Mouse (Mus musculus): ENCODE measurements around the gene Cideb. TPM values are rescaled to one million over a fixed set of nuclear protein-coding genes. Genes with fewer than 3 reads are reported as not detected.

Cideb gene
- polyA plus RNA-seq, 1 experiment = not detected

DNA sequence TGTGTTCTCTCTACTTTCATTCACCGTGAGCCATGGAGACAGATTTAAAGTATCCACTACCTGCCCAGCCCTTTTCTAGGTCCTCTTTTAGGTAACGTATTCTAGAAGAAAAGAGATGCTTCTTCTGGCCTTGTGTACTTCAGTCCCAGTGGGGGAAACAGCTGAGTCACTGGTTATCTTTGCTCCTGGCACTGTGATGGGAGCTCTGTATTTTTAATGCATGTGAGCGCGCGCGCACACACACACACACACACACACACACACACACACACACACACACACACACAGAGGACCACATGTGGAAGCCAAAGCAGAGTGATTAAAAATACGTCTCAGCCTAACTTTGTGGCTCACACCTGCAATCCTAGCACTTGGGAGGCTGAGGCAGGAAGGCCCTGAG lies 34.8 kb downstream of the Cideb start:
- H3K27me3 ChIP-seq (ENCODE audit: control insufficient read depth, insufficient read depth, low read length, poor library complexity, severe bottlenecking) = no peaks in the 10 kb centered on the region
- H3K36me3 ChIP-seq (ENCODE audit: control insufficient read depth, insufficient read depth, low read length, poor library complexity, severe bottlenecking) = peaks cover 4% of the 10 kb centered on the region
- H3K4me1 ChIP-seq (ENCODE audit: control insufficient read depth, insufficient read depth, low read length) = no peaks in the 10 kb centered on the region
- no peak for TF ChIP-seq POLR2A (IDR thresholded peaks at IDR 0.05; ENCODE audit: insufficient read depth, low read length)
- no peak for TF ChIP-seq EP300 (IDR thresholded peaks at IDR 0.05; ENCODE audit: insufficient read depth, low read depth, low read length)
- TF ChIP-seq CTCF (IDR thresholded peaks at IDR 0.05; ENCODE audit: low read depth, low read length) = no peak
- H3K4me3 ChIP-seq (ENCODE audit: low read depth, low read length) = no peak overlapping the region
- H3K9ac ChIP-seq (ENCODE audit: low read depth, poor library complexity, severe bottlenecking) = no peak overlapping the region
- H3K9me3 ChIP-seq (replicated peaks; ENCODE audit: control insufficient read depth, insufficient read depth, low read length, poor library complexity, severe bottlenecking) = no peaks in the 10 kb centered on the region
- no peak overlapping the region for H3K27ac ChIP-seq (ENCODE audit: insufficient read depth, low read length)

DNA sequence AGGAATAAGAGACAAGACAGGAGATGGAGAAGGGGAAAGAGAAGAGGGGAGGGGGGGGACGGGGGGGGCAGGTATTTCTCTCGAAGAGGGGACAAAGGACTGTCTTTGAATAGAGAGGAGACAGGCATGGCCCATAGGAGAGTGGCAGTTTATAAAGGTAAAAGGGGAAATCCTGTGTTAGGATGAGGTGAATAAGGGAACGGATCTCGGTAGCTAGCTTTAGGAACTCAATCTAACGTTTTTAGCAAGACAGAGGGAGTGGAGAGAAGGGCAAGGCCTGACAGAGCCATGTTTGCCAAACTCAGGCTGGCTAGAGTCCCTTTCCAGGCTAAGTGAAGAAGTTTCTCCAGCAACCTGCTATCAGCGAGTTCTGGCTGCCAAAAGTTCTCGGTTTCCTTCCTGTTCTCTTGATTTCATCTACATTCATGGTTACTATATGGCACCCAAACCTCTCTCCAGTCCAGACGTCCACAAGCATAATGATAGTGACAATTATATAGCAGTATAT lies 35.8 kb downstream of the Cideb start:
- no peak for TF ChIP-seq CTCF (IDR thresholded peaks at IDR 0.05; ENCODE audit: low read depth, low read length)
- no peak for TF ChIP-seq POLR2A (IDR thresholded peaks at IDR 0.05; ENCODE audit: insufficient read depth, low read length)
- no peak for TF ChIP-seq EP300 (IDR thresholded peaks at IDR 0.05; ENCODE audit: insufficient read depth, low read depth, low read length)
- no peaks in the 10 kb centered on the region for H3K4me1 ChIP-seq (ENCODE audit: control insufficient read depth, insufficient read depth, low read length)
- peak overlapping the region; percentile 46; the same call in 1 of the 2 replicates for H3K27ac ChIP-seq (ENCODE audit: insufficient read depth, low read length)
- H3K36me3 ChIP-seq (ENCODE audit: control insufficient read depth, insufficient read depth, low read length, poor library complexity, severe bottlenecking) = peaks cover 12% of the 10 kb centered on the region
- no peaks in the 10 kb centered on the region for H3K9me3 ChIP-seq (replicated peaks; ENCODE audit: control insufficient read depth, insufficient read depth, low read length, poor library complexity, severe bottlenecking)
- H3K27me3 ChIP-seq (ENCODE audit: control insufficient read depth, insufficient read depth, low read length, poor library complexity, severe bottlenecking) = no peaks in the 10 kb centered on the region
- peak overlapping the region; percentile 25; the same call in 1 of the 2 replicates for H3K4me3 ChIP-seq (ENCODE audit: low read depth, low read length)
- H3K9ac ChIP-seq (ENCODE audit: low read depth, poor library complexity, severe bottlenecking) = peak overlapping the region; percentile 54

DNA sequence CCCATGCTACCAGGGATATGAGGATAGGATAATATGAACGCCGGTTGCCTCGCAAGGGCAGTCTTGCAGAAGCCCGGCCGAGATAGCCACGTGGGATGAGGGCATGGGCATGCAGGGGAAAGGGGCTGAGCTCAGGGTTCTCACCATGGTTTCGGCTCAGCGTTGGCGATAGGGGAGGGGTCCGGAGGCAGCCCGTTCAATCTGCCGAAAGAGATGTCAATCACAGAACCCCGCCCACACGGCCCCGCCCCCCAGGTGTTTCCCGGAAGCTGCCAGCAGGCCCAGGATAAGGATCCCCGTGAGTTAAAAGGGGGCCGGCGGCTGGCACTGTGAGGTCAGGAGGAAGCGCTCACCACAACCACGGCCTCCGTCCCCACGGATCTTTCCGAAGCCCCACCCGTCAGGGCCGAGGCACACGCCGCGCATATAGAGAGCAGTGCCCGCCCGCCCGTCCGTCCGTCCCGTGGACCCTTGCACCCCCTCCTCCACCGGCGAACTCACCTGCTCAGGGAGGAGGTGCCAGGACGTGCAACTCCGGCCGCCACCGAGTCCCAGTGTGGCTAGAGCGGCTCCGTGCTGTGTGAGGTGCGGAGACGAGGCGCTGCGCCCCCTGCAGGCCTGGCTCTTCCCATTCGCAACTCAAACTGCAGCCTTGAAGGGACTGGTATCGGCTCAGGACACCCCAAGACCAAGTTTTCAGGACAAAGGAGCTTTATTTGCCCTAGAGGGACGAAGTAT lies 36.4 kb downstream of the Cideb start, which contains the start of gene Rabggta:
Gene Rabggta, minus strand, starts transcription at position 564 of the 738 bp plus-strand sequence.
- H3K27ac ChIP-seq (ENCODE audit: insufficient read depth, low read length) = peak within 1 kb of the TSS; percentile 46; the same call in 1 of the 2 replicates
- no peaks in the 10 kb centered on the region for H3K27me3 ChIP-seq (ENCODE audit: control insufficient read depth, insufficient read depth, low read length, poor library complexity, severe bottlenecking)
- H3K36me3 ChIP-seq (ENCODE audit: control insufficient read depth, insufficient read depth, low read length, poor library complexity, severe bottlenecking) = peaks cover 17% of the 10 kb centered on the region
- no peaks in the 10 kb centered on the region for H3K4me1 ChIP-seq (ENCODE audit: control insufficient read depth, insufficient read depth, low read length)
- H3K9me3 ChIP-seq (replicated peaks; ENCODE audit: control insufficient read depth, insufficient read depth, low read length, poor library complexity, severe bottlenecking) = no peaks in the 10 kb centered on the region
- peak within 1 kb of the TSS; percentile 54 for H3K9ac ChIP-seq (ENCODE audit: low read depth, poor library complexity, severe bottlenecking)
- peak within 1 kb of the TSS; percentile 83 for H3K4me3 ChIP-seq (ENCODE audit: low read depth, low read length)
- peak; percentile 78 for TF ChIP-seq EP300 (IDR thresholded peaks at IDR 0.05; ENCODE audit: insufficient read depth, low read depth, low read length)
- TF ChIP-seq POLR2A (IDR thresholded peaks at IDR 0.05; ENCODE audit: insufficient read depth, low read length) = peak; percentile 27
- TF ChIP-seq CTCF (IDR thresholded peaks at IDR 0.05; ENCODE audit: low read depth, low read length) = peak; percentile 91

GRCm38 (mm10) chr14:55721076-55721475 lies 37.2 kb downstream of the Cideb start:
- Histone ChIP-seq H3K36me3 (ENCODE audit: control insufficient read depth, insufficient read depth, low read length, poor library complexity, severe bottlenecking) (peaks cover 22% of the 10 kb centered on the region), H3K27ac (ENCODE audit: insufficient read depth, low read length) (no peak overlapping the region), H3K4me3 (ENCODE audit: low read depth, low read length) (peak overlapping the region; percentile 10; the same call in 1 of the 2 replicates), H3K9me3 (replicated peaks; ENCODE audit: control insufficient read depth, insufficient read depth, low read length, poor library complexity, severe bottlenecking) (no peaks in the 10 kb centered on the region), H3K9ac (ENCODE audit: low read depth, poor library complexity, severe bottlenecking) (peak overlapping the region; percentile 40), H3K27me3 (ENCODE audit: control insufficient read depth, insufficient read depth, low read length, poor library complexity, severe bottlenecking) (no peaks in the 10 kb centered on the region), H3K4me1 (ENCODE audit: control insufficient read depth, insufficient read depth, low read length) (no peaks in the 10 kb centered on the region)
- TF ChIP-seq CTCF (IDR thresholded peaks at IDR 0.05; ENCODE audit: low read depth, low read length) (no peak), POLR2A (IDR thresholded peaks at IDR 0.05; ENCODE audit: insufficient read depth, low read length) (no peak), EP300 (IDR thresholded peaks at IDR 0.05; ENCODE audit: insufficient read depth, low read depth, low read length) (no peak)

DNA sequence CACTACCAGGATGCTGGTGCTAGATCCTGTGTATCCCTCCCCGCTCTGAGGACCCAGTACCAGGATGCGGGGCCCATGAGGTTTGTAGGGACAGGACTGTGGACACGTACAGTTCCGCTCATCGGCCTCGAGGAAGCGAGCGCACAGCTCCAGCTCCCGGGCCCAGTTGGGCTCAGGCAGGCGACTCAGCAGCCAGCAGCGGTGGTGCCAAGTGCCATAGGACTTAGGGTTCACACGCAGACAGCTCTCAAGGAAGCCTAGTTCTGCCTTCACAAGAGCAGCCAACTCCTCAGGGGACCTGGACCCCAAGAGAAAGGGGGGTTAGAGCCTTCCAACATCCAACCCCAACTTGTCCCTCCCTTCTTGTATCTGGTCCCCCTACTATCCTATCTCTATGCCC lies 37.6 kb downstream of the Cideb start:
- H3K27me3 ChIP-seq (ENCODE audit: control insufficient read depth, insufficient read depth, low read length, poor library complexity, severe bottlenecking) = no peaks in the 10 kb centered on the region
- H3K9ac ChIP-seq (ENCODE audit: low read depth, poor library complexity, severe bottlenecking) = peak overlapping the region; percentile 40
- no peak overlapping the region for H3K27ac ChIP-seq (ENCODE audit: insufficient read depth, low read length)
- H3K9me3 ChIP-seq (replicated peaks; ENCODE audit: control insufficient read depth, insufficient read depth, low read length, poor library complexity, severe bottlenecking) = no peaks in the 10 kb centered on the region
- H3K36me3 ChIP-seq (ENCODE audit: control insufficient read depth, insufficient read depth, low read length, poor library complexity, severe bottlenecking) = peaks cover 22% of the 10 kb centered on the region
- TF ChIP-seq EP300 (IDR thresholded peaks at IDR 0.05; ENCODE audit: insufficient read depth, low read depth, low read length) (no peak), POLR2A (IDR thresholded peaks at IDR 0.05; ENCODE audit: insufficient read depth, low read length) (no peak), CTCF (IDR thresholded peaks at IDR 0.05; ENCODE audit: low read depth, low read length) (no peak)
- no peaks in the 10 kb centered on the region for H3K4me1 ChIP-seq (ENCODE audit: control insufficient read depth, insufficient read depth, low read length)
- H3K4me3 ChIP-seq (ENCODE audit: low read depth, low read length) = peak overlapping the region; percentile 35

DNA sequence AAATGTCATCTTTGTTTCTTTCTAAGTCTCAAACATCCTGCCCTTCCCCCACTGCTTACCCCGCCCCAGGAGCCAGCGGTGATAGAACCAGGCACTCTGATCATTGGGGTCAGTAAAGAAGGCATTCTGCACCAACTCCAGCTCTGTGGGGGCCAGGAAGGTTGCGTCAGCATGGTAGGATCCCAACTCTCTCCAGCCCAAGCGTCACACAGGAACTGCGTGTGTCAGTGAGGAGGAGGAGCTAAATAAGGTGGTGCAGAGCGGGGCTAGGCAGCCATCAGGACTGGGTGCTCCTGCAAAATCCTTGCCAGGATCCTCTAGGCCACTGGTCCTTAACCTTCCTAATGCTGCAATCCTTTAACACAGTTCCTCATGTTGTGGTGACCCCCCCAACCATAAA lies 38.5 kb downstream of the Cideb start:
- H3K27me3 ChIP-seq (ENCODE audit: control insufficient read depth, insufficient read depth, low read length, poor library complexity, severe bottlenecking) = no peaks in the 10 kb centered on the region
- H3K9ac ChIP-seq (ENCODE audit: low read depth, poor library complexity, severe bottlenecking) = no peak overlapping the region
- H3K9me3 ChIP-seq (replicated peaks; ENCODE audit: control insufficient read depth, insufficient read depth, low read length, poor library complexity, severe bottlenecking) = no peaks in the 10 kb centered on the region
- no peak overlapping the region for H3K27ac ChIP-seq (ENCODE audit: insufficient read depth, low read length)
- TF ChIP-seq CTCF (IDR thresholded peaks at IDR 0.05; ENCODE audit: low read depth, low read length) (no peak), EP300 (IDR thresholded peaks at IDR 0.05; ENCODE audit: insufficient read depth, low read depth, low read length) (no peak), POLR2A (IDR thresholded peaks at IDR 0.05; ENCODE audit: insufficient read depth, low read length) (no peak)
- H3K36me3 ChIP-seq (ENCODE audit: control insufficient read depth, insufficient read depth, low read length, poor library complexity, severe bottlenecking) = peaks cover 22% of the 10 kb centered on the region
- peak overlapping the region; percentile 3 for H3K4me3 ChIP-seq (ENCODE audit: low read depth, low read length)
- H3K4me1 ChIP-seq (ENCODE audit: control insufficient read depth, insufficient read depth, low read length) = no peaks in the 10 kb centered on the region
